Mouse (Mus musculus): ENCODE measurements at regions not wholly inside any gene's neighbourhood (a gene's known extent, or its start where the extent isn't known, plus 50 kb on each side); places are given as distances from the start of the nearest gene placed in this dataset.

DNA sequence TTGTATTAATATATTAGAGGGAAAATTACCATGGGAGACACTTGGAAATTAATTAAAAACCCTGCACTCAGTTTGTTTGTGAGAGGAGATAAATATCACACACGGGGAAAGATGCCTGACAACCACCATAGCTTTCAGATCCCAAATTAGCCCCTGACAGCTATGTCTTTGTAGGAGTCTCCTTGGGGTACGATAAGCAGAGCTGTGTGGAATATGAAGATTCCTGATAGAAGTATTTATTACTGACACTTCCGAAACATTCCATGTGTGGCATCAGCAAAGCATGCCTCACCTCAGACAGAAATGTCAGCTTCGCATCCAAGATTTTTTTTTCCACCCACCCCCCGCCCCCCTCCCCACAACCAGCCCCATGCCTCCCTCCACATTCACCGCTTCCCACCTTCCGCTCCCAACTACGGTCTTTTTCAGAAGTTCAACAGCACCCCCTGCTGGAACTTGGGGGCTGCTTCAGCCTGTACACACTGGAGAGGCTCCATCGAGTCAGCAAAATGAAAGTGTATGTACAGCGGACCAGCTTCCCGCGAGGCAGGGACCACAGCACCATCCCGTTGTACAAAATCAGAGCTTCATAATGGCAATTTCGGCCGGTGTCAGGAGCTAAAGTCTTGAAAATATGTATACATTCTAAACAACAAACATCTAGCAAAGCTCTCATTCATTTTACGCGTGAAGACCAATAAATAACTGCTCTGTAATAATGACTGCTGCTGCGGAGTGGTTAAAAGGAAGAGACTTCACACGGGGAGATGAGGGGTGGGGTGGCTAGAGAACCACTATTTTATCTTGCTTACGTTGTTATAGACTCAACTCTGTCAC is 66.7 kb downstream of the Rwdd3 start:
- 28% methylated on average over 20 of the region's 20 CpGs for WGBS (ENCODE audit: insufficient replicate concordance)

DNA sequence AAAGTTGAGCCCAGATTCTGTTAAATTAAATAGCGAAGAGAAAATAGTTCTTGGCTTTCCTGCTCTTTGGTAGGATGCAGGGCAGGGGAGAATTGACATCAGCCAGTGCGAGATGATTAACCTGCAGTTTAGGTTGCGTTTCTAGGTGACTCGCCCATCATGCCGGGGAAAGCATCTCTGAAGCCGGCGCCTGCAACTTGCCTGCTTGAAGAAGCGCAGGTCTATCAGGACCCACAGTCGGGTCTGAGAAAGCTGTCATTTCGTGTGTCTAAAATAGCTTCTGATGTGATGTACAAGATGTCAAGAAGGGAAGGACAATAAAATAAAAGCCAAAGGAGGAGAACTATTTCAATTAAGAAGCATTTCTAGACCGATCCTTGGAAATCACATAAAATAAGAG is 68.6 kb downstream of the Rwdd3 start:
- Histone ChIP-seq H3K9me3 (replicated peaks) (no peaks in the 10 kb centered on the region), H3K36me3 (no peaks in the 10 kb centered on the region), H3K9ac (no peak overlapping the region), H3K27me3 (replicated peaks) (no peaks in the 10 kb centered on the region), H3K4me3 (no peak overlapping the region), H3K4me1 (0 out of 2 replicates have a peak, but pooled peaks cover 4% of the 10 kb centered on the region), H3K4me2 (no peak overlapping the region), H3K27ac (no peak overlapping the region)
- no peak for ATAC-seq
- WGBS (ENCODE audit: insufficient replicate concordance), result 70% methylated on average over 11 of the region's 11 CpGs

More for the DNA sequence above, 66.7 kb downstream of the Rwdd3 start:
- no peaks in the 10 kb centered on the region for H3K27me3 ChIP-seq (replicated peaks)
- ATAC-seq, result peak; percentile 80
- H3K4me2 ChIP-seq, result peak overlapping the region; percentile 60
- H3K36me3 ChIP-seq, result no peaks in the 10 kb centered on the region
- H3K4me3 ChIP-seq, result peak overlapping the region; percentile 44
- no peak overlapping the region for H3K27ac ChIP-seq
- 0 out of 2 replicates have a peak, but pooled peaks cover 4% of the 10 kb centered on the region for H3K4me1 ChIP-seq
- no peak overlapping the region for H3K9ac ChIP-seq
- no peaks in the 10 kb centered on the region for H3K9me3 ChIP-seq (replicated peaks)

- Histone ChIP-seq H3K27ac (no peak overlapping the region), H3K4me1 (0 out of 2 replicates have a peak, but pooled peaks cover 4% of the 10 kb centered on the region), H3K4me2 (no peak overlapping the region), H3K9me3 (replicated peaks) (no peaks in the 10 kb centered on the region), H3K36me3 (no peaks in the 10 kb centered on the region), H3K27me3 (replicated peaks) (no peaks in the 10 kb centered on the region), H3K9ac (no peak overlapping the region), H3K4me3 (no peak overlapping the region)
- ATAC-seq, result no peak
- 63% methylated on average over 1 of the region's 1 CpGs for WGBS (ENCODE audit: insufficient replicate concordance)
Measured at GRCm38 (mm10) chr3:121102120-121102519, 69.4 kb downstream of the Rwdd3 start.

- Histone ChIP-seq H3K9me3 (replicated peaks) (no peaks in the 10 kb centered on the region), H3K9ac (no peak overlapping the region), H3K4me2 (no peak overlapping the region), H3K4me3 (no peak overlapping the region), H3K4me1 (0 out of 2 replicates have a peak, but pooled peaks cover 4% of the 10 kb centered on the region), H3K27ac (no peak overlapping the region), H3K36me3 (no peaks in the 10 kb centered on the region), H3K27me3 (replicated peaks) (no peaks in the 10 kb centered on the region)
- WGBS (ENCODE audit: insufficient replicate concordance), result 70% methylated on average over 8 of the region's 8 CpGs
- ATAC-seq, result no peak
Measured at GRCm38 (mm10) chr3:121100211-121100860, 71.2 kb downstream of the Rwdd3 start.

- H3K9ac ChIP-seq, result no peak overlapping the region
- no peak overlapping the region for H3K4me3 ChIP-seq
- H3K36me3 ChIP-seq, result no peaks in the 10 kb centered on the region
- H3K9me3 ChIP-seq (replicated peaks), result no peaks in the 10 kb centered on the region
- no peak overlapping the region for H3K27ac ChIP-seq
- ATAC-seq, result no peak
- WGBS (ENCODE audit: insufficient replicate concordance), result 42% methylated on average over 6 of the region's 6 CpGs
- H3K4me2 ChIP-seq, result no peak overlapping the region
- no peaks in the 10 kb centered on the region for H3K27me3 ChIP-seq (replicated peaks)
- H3K4me1 ChIP-seq, result no peaks in the 10 kb centered on the region
Measured at GRCm38 (mm10) chr3:121093509-121093908, 78.0 kb downstream of the Rwdd3 start.

DNA sequence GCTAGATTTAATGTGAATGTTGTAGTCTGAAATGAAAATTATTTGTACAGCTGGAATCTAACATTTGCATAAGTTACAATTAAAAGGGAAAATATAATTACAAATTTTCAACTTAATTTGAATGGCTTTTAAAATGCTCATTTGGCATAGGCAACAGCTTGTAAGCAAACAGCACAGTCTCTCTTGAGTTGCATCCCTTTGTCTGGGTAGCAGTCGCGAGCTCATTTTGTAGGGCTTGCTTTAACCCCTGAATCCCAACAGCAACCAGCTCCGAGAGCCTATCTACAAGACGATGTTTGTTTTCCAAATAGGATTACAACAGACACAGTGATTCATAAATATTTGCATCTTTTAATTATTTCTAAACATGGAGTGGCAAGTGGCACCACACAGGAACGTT is 82.8 kb downstream of the Rwdd3 start:
- Histone ChIP-seq H3K9me3 (replicated peaks) (no peaks in the 10 kb centered on the region), H3K27me3 (replicated peaks) (no peaks in the 10 kb centered on the region), H3K9ac (no peak overlapping the region), H3K4me1 (no peaks in the 10 kb centered on the region), H3K27ac (no peak overlapping the region), H3K4me3 (no peak overlapping the region), H3K36me3 (no peaks in the 10 kb centered on the region), H3K4me2 (no peak overlapping the region)
- WGBS (ENCODE audit: insufficient replicate concordance), result 67% methylated on average over 5 of the region's 5 CpGs
- no peak for ATAC-seq

- no peak for ATAC-seq
- Histone ChIP-seq H3K4me2 (no peak overlapping the region), H3K36me3 (no peaks in the 10 kb centered on the region), H3K9me3 (replicated peaks) (no peaks in the 10 kb centered on the region), H3K9ac (no peak overlapping the region), H3K27me3 (replicated peaks) (no peaks in the 10 kb centered on the region), H3K27ac (no peak overlapping the region), H3K4me3 (no peak overlapping the region), H3K4me1 (no peaks in the 10 kb centered on the region)
- 50% methylated on average over 5 of the region's 5 CpGs for WGBS (ENCODE audit: insufficient replicate concordance)
Measured at GRCm38 (mm10) chr3:121068676-121069075, 102.8 kb downstream of the Rwdd3 start.

DNA sequence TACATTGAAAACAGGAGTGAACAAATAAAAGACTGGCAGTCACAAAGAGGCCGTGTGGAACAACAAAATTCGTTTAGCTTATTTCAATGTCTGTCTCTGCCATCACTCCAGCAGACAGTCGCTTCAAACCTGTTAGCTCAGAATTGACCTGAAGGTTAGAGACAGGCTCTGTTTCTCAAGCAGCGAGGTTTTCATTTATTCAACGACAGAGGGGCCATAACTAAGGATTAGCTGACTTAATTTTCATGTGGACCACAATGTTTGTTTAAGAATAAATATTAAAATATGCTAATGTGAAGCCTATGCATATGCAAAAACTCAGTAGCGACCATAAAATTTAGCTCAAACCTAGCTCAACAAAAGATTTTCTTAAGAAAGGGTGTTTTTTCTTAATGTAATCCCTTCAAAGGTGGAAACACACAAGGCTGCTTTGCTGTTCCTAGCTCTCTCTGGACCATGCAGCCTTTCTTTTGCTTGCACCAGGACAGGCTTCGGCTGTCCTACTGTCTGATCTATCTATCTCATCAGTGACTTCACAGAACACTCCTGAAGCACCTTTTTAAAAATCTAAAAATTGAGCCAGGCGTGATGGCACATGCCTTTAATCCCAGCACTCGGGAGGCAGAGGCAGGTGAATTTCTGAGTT is 135.5 kb downstream of the Rwdd3 start:
- no peaks in the 10 kb centered on the region for H3K4me1 ChIP-seq
- H3K27ac ChIP-seq, result no peak overlapping the region
- H3K9ac ChIP-seq, result no peak overlapping the region
- H3K4me3 ChIP-seq, result no peak overlapping the region
- no peaks in the 10 kb centered on the region for H3K27me3 ChIP-seq (replicated peaks)
- no peak for ATAC-seq
- H3K36me3 ChIP-seq, result no peaks in the 10 kb centered on the region
- 63% methylated on average over 9 of the region's 9 CpGs for WGBS (ENCODE audit: insufficient replicate concordance)
- H3K4me2 ChIP-seq, result no peak overlapping the region
- no peaks in the 10 kb centered on the region for H3K9me3 ChIP-seq (replicated peaks)

DNA sequence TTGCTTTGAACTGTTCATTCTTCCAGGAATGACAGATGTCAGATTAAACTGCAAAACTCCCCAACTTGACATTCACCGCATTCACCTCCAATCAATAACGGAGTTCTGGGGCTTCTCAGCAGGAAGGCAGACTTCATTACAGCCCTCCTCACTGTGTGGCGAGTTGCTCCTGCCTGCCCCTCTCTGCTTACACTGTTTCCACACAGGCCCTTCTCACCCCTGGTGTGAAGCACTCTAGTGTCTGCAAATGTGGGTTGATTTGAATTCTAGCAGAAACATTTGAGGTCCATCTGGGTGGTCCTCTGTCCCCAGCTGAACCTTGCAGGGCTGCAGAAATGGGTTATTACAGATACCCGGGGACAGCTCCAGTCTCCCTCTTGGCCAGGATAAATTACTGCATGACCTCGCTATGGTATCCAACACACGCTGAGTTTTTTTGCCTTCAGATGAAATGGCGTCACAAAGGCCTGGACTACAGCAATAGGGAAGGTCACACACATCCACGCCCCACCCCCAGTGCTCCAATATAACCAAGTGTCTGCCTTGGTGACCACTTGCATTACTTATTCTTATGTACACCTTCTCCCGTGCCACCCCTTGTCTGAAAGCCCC is 145.8 kb downstream of the Rwdd3 start:
- Histone ChIP-seq H3K27me3 (replicated peaks) (no peaks in the 10 kb centered on the region), H3K36me3 (no peaks in the 10 kb centered on the region), H3K4me1 (no peaks in the 10 kb centered on the region), H3K27ac (no peak overlapping the region), H3K4me3 (no peak overlapping the region), H3K9ac (no peak overlapping the region), H3K9me3 (replicated peaks) (no peaks in the 10 kb centered on the region), H3K4me2 (no peak overlapping the region)
- 55% methylated on average over 9 of the region's 9 CpGs for WGBS (ENCODE audit: insufficient replicate concordance)
- no peak for ATAC-seq

DNA sequence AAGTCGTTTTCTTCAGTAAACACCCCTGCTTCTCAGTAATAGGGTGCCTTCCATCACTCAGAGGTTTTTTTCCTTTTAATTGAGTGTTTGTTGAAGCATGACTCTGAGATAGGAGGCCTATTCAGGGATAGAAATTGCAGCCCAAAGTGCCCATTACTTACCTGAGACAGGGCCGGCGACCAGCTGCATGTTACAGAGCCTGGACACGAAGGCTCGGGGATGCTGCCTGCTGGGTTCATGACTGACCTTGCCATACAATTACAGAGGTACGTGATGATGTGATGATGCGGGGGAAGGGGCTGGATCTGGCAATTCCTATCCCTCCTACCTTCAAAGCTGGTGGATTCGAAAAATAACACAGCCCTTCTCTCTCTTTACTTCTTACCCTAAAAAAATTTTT is 146.7 kb downstream of the Rwdd3 start:
- ATAC-seq, result no peak
- Histone ChIP-seq H3K4me2 (no peak overlapping the region), H3K4me3 (no peak overlapping the region), H3K9me3 (replicated peaks) (no peaks in the 10 kb centered on the region), H3K36me3 (no peaks in the 10 kb centered on the region), H3K27ac (no peak overlapping the region), H3K27me3 (replicated peaks) (no peaks in the 10 kb centered on the region), H3K4me1 (no peaks in the 10 kb centered on the region), H3K9ac (no peak overlapping the region)
- 63% methylated on average over 8 of the region's 8 CpGs for WGBS (ENCODE audit: insufficient replicate concordance)

GRCm38 (mm10) chr3:121021126-121021848 is 150.2 kb downstream of the Rwdd3 start:
- ATAC-seq, result no peak

More at GRCm38 (mm10) chr3:121021126-121021848, 150.2 kb downstream of the Rwdd3 start:
- no peak overlapping the region for H3K27ac ChIP-seq
- no peak overlapping the region for H3K4me3 ChIP-seq
- WGBS (ENCODE audit: insufficient replicate concordance), result 47% methylated on average over 4 of the region's 4 CpGs
- H3K9me3 ChIP-seq (replicated peaks), result no peaks in the 10 kb centered on the region
- H3K4me1 ChIP-seq, result no peaks in the 10 kb centered on the region
- H3K36me3 ChIP-seq, result no peaks in the 10 kb centered on the region
- no peak overlapping the region for H3K9ac ChIP-seq
- no peaks in the 10 kb centered on the region for H3K27me3 ChIP-seq (replicated peaks)
- H3K4me2 ChIP-seq, result no peak overlapping the region

Measured in liver, embryonic 12.5 days (tissue).